ENCODE assay signal across 9 mouse cellular contexts in the genomic region with DNA sequence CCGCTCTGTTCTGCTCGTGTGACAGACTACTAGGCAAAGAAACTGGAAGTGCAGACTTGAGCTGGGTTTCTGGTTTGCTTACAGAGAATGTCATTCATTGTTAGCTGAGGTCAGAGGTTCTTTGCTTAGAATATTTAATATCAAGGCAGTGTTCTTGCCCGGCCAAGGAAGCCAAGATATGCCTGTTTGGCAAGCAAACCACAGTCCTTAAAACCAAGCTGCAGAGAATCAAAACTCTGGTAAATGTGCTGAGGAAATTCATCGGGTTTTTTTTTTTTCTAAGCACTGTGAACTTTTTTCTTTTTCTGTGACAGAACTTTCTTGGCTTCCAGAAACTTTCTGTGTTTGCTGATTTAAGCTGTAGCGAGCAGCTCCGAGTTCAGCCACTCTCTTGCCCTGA. TPM values are rescaled to one million over a fixed set of nuclear protein-coding genes. Genes with fewer than 3 reads are reported as not detected.
DNase-seq lines count a peak whose midpoint lies in the region; ATAC-seq and TF ChIP-seq lines count a peak whose summit lies in the region.
"Had no signal": no experiment of that assay in that cellular context is flagged by ENCODE, and none has a peak within 500 bp of the region (broad histone marks: within the 10 kb centered on the region; RNA-seq: fewer than 3 reads in every experiment).

No protein-coding gene starts in this region.

- WGBS in heart, embryonic 15.5 days, result 54% methylated on average over 6 of the region's 6 CpGs
- 53% methylated on average over 6 of the region's 6 CpGs for WGBS in midbrain, embryonic 11.5 days
- 58% methylated on average over 6 of the region's 6 CpGs for WGBS in midbrain, embryonic 10.5 days
- WGBS in limb, embryonic 13.5 days, result 47% methylated on average over 6 of the region's 6 CpGs

- ATAC-seq in heart, embryonic 15.5 days (replicated peaks; ENCODE audit: insufficient number of reproducible peaks, insufficient read depth, low FRiP score, low read depth), result no peak
- ATAC-seq in midbrain, embryonic 11.5 days (ENCODE audit: low FRiP score), result no peak
- no peak for ATAC-seq in limb, embryonic 13.5 days (ENCODE audit: low FRiP score, low read depth)
- ATAC-seq: intestine, embryonic 16.5 days had no signal

- no peak overlapping the region for H3K9ac ChIP-seq in heart, embryonic 15.5 days
- no peak overlapping the region for H3K9ac ChIP-seq in midbrain, embryonic 11.5 days (ENCODE audit: low read length)
- H3K9ac ChIP-seq in limb, embryonic 13.5 days, result no peak overlapping the region

- H3K4me3 ChIP-seq in heart, embryonic 15.5 days, result no peak overlapping the region
- no peak overlapping the region for H3K4me3 ChIP-seq in midbrain, embryonic 11.5 days (ENCODE audit: low read depth, low read length)
- H3K4me3 ChIP-seq in midbrain, embryonic 10.5 days, result no peak overlapping the region
- 0 out of 2 replicates have a peak overlapping the region, but pooled peaks have one; percentile 45 for H3K4me3 ChIP-seq in embryonic fibroblast, embryonic 13.5 days (ENCODE audit: insufficient read depth, low read length)
- no peak overlapping the region for H3K4me3 ChIP-seq in limb, embryonic 13.5 days

- peaks cover 16% of the 10 kb centered on the region for H3K27me3 ChIP-seq in heart, embryonic 15.5 days
- peaks cover 31% of the 10 kb centered on the region for H3K27me3 ChIP-seq in midbrain, embryonic 11.5 days (ENCODE audit: control insufficient read depth, insufficient read depth, low read length)
- H3K27me3 ChIP-seq in midbrain, embryonic 10.5 days (ENCODE audit: low read depth, poor library complexity, severe bottlenecking), result peaks cover 81% of the 10 kb centered on the region
- H3K27me3 ChIP-seq in limb, embryonic 13.5 days, result peaks cover 59% of the 10 kb centered on the region

- DNase-seq in heart, postnatal 4 days, result no peak
- DNase-seq in midbrain, embryonic 11.5 days (ENCODE audit: low spot score, missing footprints), result peak; percentile 83
- DNase-seq in midbrain, embryonic 10.5 days (ENCODE audit: low spot score), result no peak
- DNase-seq in kidney, postnatal 36 days, result no peak
- DNase-seq: liver had no signal

- no peak for TF ChIP-seq CTCF in embryonic fibroblast, embryonic 13.5 days (IDR thresholded peaks at IDR 0.05; ENCODE audit: borderline replicate concordance, insufficient read depth, low read length)

- peaks cover 30% of the 10 kb centered on the region for H3K4me1 ChIP-seq in heart, embryonic 15.5 days (replicated peaks)
- H3K4me1 ChIP-seq in midbrain, embryonic 11.5 days (ENCODE audit: control insufficient read depth, insufficient read depth, low read length), result peaks cover 25% of the 10 kb centered on the region
- peaks cover 47% of the 10 kb centered on the region for H3K4me1 ChIP-seq in midbrain, embryonic 10.5 days
- H3K4me1 ChIP-seq in embryonic fibroblast, embryonic 13.5 days (ENCODE audit: control insufficient read depth, insufficient read depth, low read length), result no peaks in the 10 kb centered on the region
- peaks cover 39% of the 10 kb centered on the region for H3K4me1 ChIP-seq in limb, embryonic 13.5 days

- TF ChIP-seq POLR2A in embryonic fibroblast, embryonic 13.5 days (IDR thresholded peaks at IDR 0.05; ENCODE audit: low read depth, low read length), result no peak

- no peak overlapping the region for H3K27ac ChIP-seq in heart, embryonic 15.5 days
- H3K27ac ChIP-seq in midbrain, embryonic 11.5 days (ENCODE audit: low read depth, low read length), result no peak overlapping the region
- no peak overlapping the region for H3K27ac ChIP-seq in midbrain, embryonic 10.5 days (replicated peaks)
- no peak overlapping the region for H3K27ac ChIP-seq in embryonic fibroblast, embryonic 13.5 days (ENCODE audit: insufficient read depth, low read length)
- H3K27ac ChIP-seq in limb, embryonic 13.5 days, result no peak overlapping the region

- no peaks in the 10 kb centered on the region for H3K36me3 ChIP-seq in heart, embryonic 15.5 days
- no peaks in the 10 kb centered on the region for H3K36me3 ChIP-seq in midbrain, embryonic 11.5 days (ENCODE audit: control insufficient read depth, insufficient read depth, low read length)
- H3K36me3 ChIP-seq in midbrain, embryonic 10.5 days, result no peaks in the 10 kb centered on the region
- no peaks in the 10 kb centered on the region for H3K36me3 ChIP-seq in limb, embryonic 13.5 days

- peak overlapping the region; percentile 96; the same call in 1 of the 2 replicates for H3K4me2 ChIP-seq in heart, embryonic 15.5 days
- H3K4me2 ChIP-seq in midbrain, embryonic 11.5 days, result no peak overlapping the region
- peak overlapping the region; percentile 92; the same call in 1 of the 2 replicates for H3K4me2 ChIP-seq in limb, embryonic 13.5 days (replicated peaks)

- H3K9me3 ChIP-seq in heart, embryonic 15.5 days (replicated peaks), result no peaks in the 10 kb centered on the region
- H3K9me3 ChIP-seq in midbrain, embryonic 11.5 days (ENCODE audit: control insufficient read depth, low read length), result no peaks in the 10 kb centered on the region
- H3K9me3 ChIP-seq in midbrain, embryonic 10.5 days (replicated peaks), result no peaks in the 10 kb centered on the region
- H3K9me3 ChIP-seq in limb, embryonic 13.5 days, result no peaks in the 10 kb centered on the region

RNA-seq across cellular contexts. Expression of gene Eva1c, which starts 6.0 kb away (rescaled TPM):
- polyA plus RNA-seq in heart, embryonic 15.5 days (2015; fragmentation: Nextera tagmentation; extraction: Ambion mirVana), result 3.2 and 4.2 TPM in 2 replicates
- 1 to 10 TPM; 1.5 to 2.4 TPM for total RNA-seq in heart, postnatal 4 days (2021)
- 1.1 and 1.3 TPM in 2 replicates for polyA plus RNA-seq in midbrain, embryonic 11.5 days (2014; fragmentation: Nextera tagmentation; extraction: Ambion mirVana)
- 0.96 and 1.8 TPM in 2 replicates for polyA plus RNA-seq in midbrain, embryonic 10.5 days (2016; fragmentation: Nextera tagmentation; extraction: Ambion mirVana)
- polyA plus RNA-seq in embryonic fibroblast, embryonic 13.5 days (2011; ENCODE audit: insufficient read length, low read depth, missing spikeins), result 1.7 and 2.0 TPM in 2 replicates
- polyA plus RNA-seq in limb, embryonic 13.5 days (2015; fragmentation: Nextera tagmentation; extraction: Ambion mirVana), result 1.5 and 2.6 TPM in 2 replicates

RNA-seq across cellular contexts. Expression of gene Urb1, which starts 22.3 kb away (rescaled TPM):
- polyA plus RNA-seq in heart, embryonic 15.5 days (2015; fragmentation: Nextera tagmentation; extraction: Ambion mirVana), result 6.2 and 6.8 TPM in 2 replicates
- total RNA-seq in heart, postnatal 4 days (2021), result 10 to 100 TPM; 13.3 to 14.5 TPM
- polyA plus RNA-seq in midbrain, embryonic 11.5 days (2014; fragmentation: Nextera tagmentation; extraction: Ambion mirVana), result 13.1 and 14.2 TPM in 2 replicates
- polyA plus RNA-seq in midbrain, embryonic 10.5 days (2016; fragmentation: Nextera tagmentation; extraction: Ambion mirVana), result 10.7 and 11.0 TPM in 2 replicates
- polyA plus RNA-seq in embryonic fibroblast, embryonic 13.5 days (2011; ENCODE audit: insufficient read length, low read depth, missing spikeins), result 6.2 and 6.7 TPM in 2 replicates
- 9.4 and 11.8 TPM in 2 replicates for polyA plus RNA-seq in limb, embryonic 13.5 days (2015; fragmentation: Nextera tagmentation; extraction: Ambion mirVana)
